ENCODE assay signal across 17 mouse cellular contexts in the genomic region with DNA sequence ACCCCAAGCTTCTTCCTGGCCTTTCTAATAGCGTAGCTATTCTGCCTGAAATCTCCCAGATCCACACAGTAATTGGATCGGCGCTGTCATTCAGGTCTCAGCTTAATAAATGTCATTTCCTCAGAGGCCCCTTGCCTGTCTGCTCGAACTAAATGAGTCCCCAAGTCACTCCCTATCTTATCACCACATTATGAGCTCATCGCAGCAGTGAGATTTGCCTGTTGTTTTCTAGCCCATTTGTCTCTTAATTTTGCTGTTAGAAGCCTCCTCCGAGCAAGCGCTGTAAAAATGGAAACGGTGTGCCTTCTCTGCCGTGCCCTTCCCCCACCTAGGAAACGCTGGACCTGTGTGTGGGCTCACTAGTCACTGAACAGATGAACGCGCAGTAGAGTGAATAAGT.
DNase-seq lines count a peak whose midpoint lies in the region; ATAC-seq and TF ChIP-seq lines count a peak whose summit lies in the region.
"Had no signal": no experiment of that assay in that cellular context is flagged by ENCODE, and none has a peak within 500 bp of the region (broad histone marks: within the 10 kb centered on the region; RNA-seq: fewer than 3 reads in every experiment).

No protein-coding gene starts in this region.

- no peaks in the 10 kb centered on the region for H3K9me3 ChIP-seq in hindbrain, postnatal 0 days (ENCODE audit: low read length)
- H3K9me3 ChIP-seq: forebrain, embryonic 15.5 days; stomach, embryonic 15.5 days had no signal

- H3K4me3 ChIP-seq in hindbrain, postnatal 0 days (ENCODE audit: low read length): no peak overlapping the region
- H3K4me3 ChIP-seq: forebrain, embryonic 15.5 days; stomach, embryonic 15.5 days had no signal

- H3K36me3 ChIP-seq in hindbrain, postnatal 0 days (ENCODE audit: insufficient read depth, low read length): no peaks in the 10 kb centered on the region
- H3K36me3 ChIP-seq: forebrain, embryonic 15.5 days; stomach, embryonic 15.5 days had no signal

- no peaks in the 10 kb centered on the region for H3K27me3 ChIP-seq in hindbrain, postnatal 0 days (ENCODE audit: insufficient read depth, low read length)
- H3K27me3 ChIP-seq: CH12.LX; forebrain, embryonic 15.5 days; stomach, embryonic 15.5 days had no signal

- DNase-seq in layer of hippocampus, adult 18-20 months (ENCODE audit: low spot score in 2 of 2): peak; percentile 31 to 42
- no peak for DNase-seq in layer of hippocampus, postnatal 10 days (ENCODE audit: low spot score in 2 of 2)
- DNase-seq in right cerebral cortex, adult 18-20 months: peak; percentile 32
- no peak for DNase-seq in right cerebral cortex, postnatal 25 days
- peak; percentile 56 for DNase-seq in hindbrain, postnatal 0 days (ENCODE audit: low spot score)
- DNase-seq in right cerebral cortex, postnatal 36 days (ENCODE audit: low spot score in 2 of 2): peak; percentile 27 to 34
- no peak for DNase-seq in B cell, adult 2 months
- DNase-seq: cerebellum, adult 18-20 months; gastrocnemius, postnatal 36 days; thymus, postnatal 36 days had no signal

- WGBS in hindbrain, postnatal 0 days: 57% methylated on average over 12 of the region's 12 CpGs

- H3K27ac ChIP-seq in hindbrain, postnatal 0 days: peak overlapping the region; percentile 8; the same call in 1 of the 2 replicates
- H3K27ac ChIP-seq: forebrain, embryonic 15.5 days; kidney, postnatal 0 days; stomach, embryonic 15.5 days had no signal

- H3K9ac ChIP-seq in hindbrain, postnatal 0 days (replicated peaks; ENCODE audit: low read length): no peak overlapping the region
- H3K9ac ChIP-seq: forebrain, embryonic 15.5 days; stomach, embryonic 15.5 days had no signal

- TF ChIP-seq CTCF in hindbrain, postnatal 0 days (IDR thresholded peaks at IDR 0.05; ENCODE audit: low read depth): no peak

- ATAC-seq in hindbrain, postnatal 0 days: peak; percentile 66; the same call in 1 of the 2 replicates
- ATAC-seq: activated CD4-positive, CD25-positive, alpha-beta regulatory T cell, adult 4 months; forebrain, embryonic 15.5 days; intestine, embryonic 16.5 days had no signal

- no peak overlapping the region for H3K4me2 ChIP-seq in hindbrain, postnatal 0 days (ENCODE audit: low read depth, low read length)
- H3K4me2 ChIP-seq: forebrain, embryonic 15.5 days; liver, embryonic 11.5 days; stomach, embryonic 15.5 days had no signal

- no peaks in the 10 kb centered on the region for H3K4me1 ChIP-seq in hindbrain, postnatal 0 days (ENCODE audit: insufficient read depth, low read length)
- H3K4me1 ChIP-seq: forebrain, embryonic 15.5 days; stomach, embryonic 15.5 days had no signal

Comparison
In these comparisons a context has a peak if more than half of its experiments do, and no peak if none do; other contexts are left out.
1. DNase-seq: peak in layer of hippocampus, adult 18-20 months (2 of 2), right cerebral cortex, adult 18-20 months (single experiment), hindbrain, postnatal 0 days (single experiment) and right cerebral cortex, postnatal 36 days (2 of 2); none in layer of hippocampus, postnatal 10 days (0 of 2), right cerebral cortex, postnatal 25 days (single experiment) and B cell, adult 2 months (0 of 2).